Mouse (Mus musculus) ovary, adult 2 months (tissue): Measurements from ENCODE around the gene Csrp3. TPM values are rescaled to one million over a fixed set of nuclear protein-coding genes. Genes with fewer than 3 reads are reported as not detected.

ENCODE experiments used
- polyA plus RNA-seq: library from polyadenylated mRNA; depleted of rRNA; stranded (reverse); fragments of >200 nt; gene quantifications from 2 replicates; pipeline ENCODE4 v1.2.3, GENCODE M21; 2012; rRNA removed

Csrp3 gene
- polyA plus RNA-seq, result not detected in 2 replicates

DNA sequence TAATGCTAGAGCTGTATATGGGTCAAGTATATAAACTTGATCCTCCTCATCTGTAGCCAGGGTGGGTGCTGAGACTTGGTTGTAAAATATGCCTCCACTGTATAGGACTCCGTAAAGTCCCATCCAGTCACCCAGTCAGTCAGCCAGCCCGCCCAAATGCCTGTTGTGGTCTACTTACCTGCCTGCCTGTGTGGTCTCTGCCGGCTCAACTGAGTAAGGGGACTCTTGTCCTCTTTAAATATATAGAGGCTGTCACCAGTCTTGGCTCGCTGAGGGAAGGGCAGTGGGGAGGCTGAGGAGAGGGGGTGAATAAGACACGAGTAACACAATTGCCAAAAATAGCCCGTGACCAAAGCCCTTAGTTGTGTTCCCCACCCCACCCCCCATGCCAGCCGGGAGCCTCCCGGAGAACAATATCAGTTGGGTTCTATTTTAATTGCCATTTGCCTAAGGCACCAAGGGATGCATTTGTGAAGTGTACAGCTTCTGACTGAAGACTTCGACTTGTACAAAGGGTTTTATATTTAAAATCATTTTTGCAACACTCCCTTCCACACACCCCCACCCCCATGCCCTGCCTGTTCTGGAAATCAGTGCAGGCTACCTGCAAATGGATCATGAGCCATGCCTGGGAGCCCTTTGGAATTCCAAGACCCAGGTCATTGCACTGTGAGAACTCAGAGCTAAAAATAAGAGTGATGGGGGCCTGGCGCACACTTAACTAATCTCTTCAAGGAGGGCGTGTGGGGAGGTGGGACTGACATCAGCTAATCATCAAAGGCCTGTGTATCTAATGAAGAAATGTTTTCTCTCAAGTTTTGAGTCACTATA is at the start of gene Csrp3:
Gene Csrp3, minus strand, starts transcription at position 214 of the 831 bp plus-strand sequence.

DNA sequence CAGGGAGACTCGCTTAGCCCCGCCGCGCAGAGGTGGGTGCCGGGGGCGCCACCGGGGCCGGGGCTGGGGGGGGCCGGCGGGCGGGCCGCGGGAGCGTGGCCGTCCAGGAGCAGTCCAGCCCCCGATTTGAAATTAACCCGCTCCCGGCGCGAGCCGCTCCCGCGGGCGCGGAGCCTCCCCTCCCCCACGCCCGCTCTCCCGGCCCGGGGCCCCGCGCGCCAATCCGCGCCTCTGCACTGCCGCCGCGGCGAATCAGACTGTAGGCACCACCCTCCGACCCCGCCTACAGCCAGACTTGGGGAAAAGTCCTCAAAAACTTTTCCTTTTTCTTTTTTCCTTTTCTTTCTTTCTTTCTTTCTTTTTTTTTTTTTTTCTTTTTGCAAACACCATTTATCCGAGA is 33.7 kb upstream of the Csrp3 start, which contains the start of gene E2f8:
Gene E2f8, minus strand, starts transcription at position 111 of the 400 bp plus-strand sequence.

DNA sequence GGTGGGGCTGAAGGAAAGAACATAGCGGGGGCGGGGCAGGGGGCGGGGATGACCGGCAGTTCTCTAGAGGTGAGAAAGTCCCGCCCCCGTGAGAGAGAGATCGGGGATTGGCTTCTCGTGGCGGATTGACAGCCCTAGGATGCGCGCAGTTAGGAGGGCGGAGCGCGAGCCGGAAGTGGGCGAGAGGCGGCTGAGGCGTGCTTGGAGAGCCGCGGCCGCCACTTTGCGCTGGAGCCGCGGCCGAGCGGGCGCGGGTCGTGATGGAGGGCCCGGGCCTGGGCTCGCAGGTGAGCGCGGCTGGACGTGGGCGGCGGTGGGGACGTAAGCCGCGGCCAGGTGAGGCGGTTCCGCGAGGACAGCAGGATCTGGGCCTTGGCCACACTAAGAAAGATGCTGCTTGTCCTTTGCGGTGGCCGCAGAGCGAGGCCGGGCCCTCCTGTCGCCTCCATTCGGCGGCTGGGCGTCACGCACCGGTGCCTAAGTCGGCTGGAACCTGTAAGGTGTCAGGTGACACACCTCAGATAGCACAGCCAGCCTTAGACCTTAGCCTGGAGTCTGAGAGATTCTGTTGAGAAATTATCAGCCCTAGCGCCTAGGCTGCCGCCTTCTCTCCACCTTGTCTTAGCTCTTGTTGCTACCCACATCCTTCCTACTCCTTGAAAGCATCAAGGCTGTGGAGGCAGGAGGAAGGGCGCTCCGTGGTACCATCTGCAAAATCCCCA is 58.8 kb downstream of the Csrp3 start, which contains the start of gene Zdhhc13:
Gene Zdhhc13, plus strand, starts transcription at position 153 of the 722 bp plus-strand sequence.

Other genes with a start within 250 kb of the Csrp3 start
- gene Mrgprb3, start 204.2 kb downstream of the Csrp3 start, polyA plus RNA-seq, result not detected in 2 replicates
- 10.1 and 10.5 TPM in 2 replicates for gene Zdhhc13, start 59.0 kb downstream of the Csrp3 start, polyA plus RNA-seq
- 1.8 and 3.0 TPM in 2 replicates for gene E2f8, start 33.6 kb upstream of the Csrp3 start, polyA plus RNA-seq
- gene Nav2, start 60.7 kb upstream of the Csrp3 start, polyA plus RNA-seq, result 17.6 and 17.8 TPM in 2 replicates